Mouse (Mus musculus) heart, adult 2 months (tissue): ENCODE results near the gene Cacna1b.

Experiments
- CTCF ChIP-seq: fragments of 200-600 bp; IDR thresholded peaks from 2 replicates; pipeline ENCODE4 v1.8.1; 2022; ENCODE audit warnings: antibody characterized with exemption, mild to moderate bottlenecking, moderate library complexity
- EP300 ChIP-seq: fragments of 200-500 bp; IDR thresholded peaks from 2 replicates; pipeline ENCODE4 v1.6.1; 2011; ENCODE audit warnings: low read depth, low read length, control low read depth; ENCODE audit not compliant: insufficient read depth
- POLR2A ChIP-seq: fragments of 200-500 bp; IDR thresholded peaks from 2 replicates; pipeline ENCODE4 v1.6.1; 2011; ENCODE audit warnings: mild to moderate bottlenecking, low read depth, low read length, control low read depth; ENCODE audit not compliant: insufficient read depth

- TF ChIP-seq CTCF, result no peak
- TF ChIP-seq POLR2A, result no peak
- TF ChIP-seq EP300, result no peak
Observed at GRCm38 (mm10) chr2:24607905-24608764, 154.8 kb downstream of the Cacna1b start.
